Mouse (Mus musculus) forebrain, embryonic 11.5 days (tissue): Measurements from ENCODE around the gene Ifng. TPM values are rescaled to one million over a fixed set of nuclear protein-coding genes. Genes with fewer than 3 reads are reported as not detected.

Experiments
- ATAC-seq: fragments of 200-750 bp; cut with Nextera tagmentation; replicated peaks from 2 replicates; pipeline ENCODE4 v1.8.0; 2017; ENCODE audit warnings: moderate TSS enrichment; ENCODE audit not compliant: low FRiP score
- DNase-seq: peaks from one replicate; pipeline ENCODE4 v3.0.0-alpha.2; 2017; ENCODE audit warnings: low spot score
- H3K27ac ChIP-seq: fragments of 300-500 bp; sonication (generic); 2 replicates; pipeline ENCODE4 v1.5.1; 2014; ENCODE audit warnings: low read depth, low read length
- H3K27me3 ChIP-seq: fragments of 300-500 bp; sonication (generic); 2 replicates; pipeline ENCODE4 v1.6.1; 2014; ENCODE audit warnings: mild to moderate bottlenecking, low read length, mixed read lengths; ENCODE audit not compliant: control insufficient read depth, insufficient read depth
- H3K36me3 ChIP-seq: fragments of 300-500 bp; sonication (generic); 2 replicates; pipeline ENCODE4 v1.6.1; 2014; ENCODE audit warnings: mild to moderate bottlenecking, low read length, moderate library complexity, mixed read lengths; ENCODE audit not compliant: control insufficient read depth, insufficient read depth
- H3K4me1 ChIP-seq: fragments of 300-500 bp; sonication (generic); replicated peaks from 2 replicates; pipeline ENCODE4 v1.6.1; 2014; ENCODE audit warnings: low read length, mixed read lengths; ENCODE audit not compliant: control insufficient read depth, insufficient read depth
- H3K4me2 ChIP-seq: fragments of 300-500 bp; sonication (generic); 2 replicates; pipeline ENCODE4 v1.6.1; 2014; ENCODE audit warnings: low read depth, mild to moderate bottlenecking, low read length, moderate library complexity, mixed read lengths; ENCODE audit not compliant: severe bottlenecking
- H3K4me3 ChIP-seq: fragments of 300-500 bp; sonication (generic); 2 replicates; pipeline ENCODE4 v1.5.1; 2014; ENCODE audit warnings: low read depth, low read length
- H3K9ac ChIP-seq: fragments of 300-500 bp; sonication (generic); 2 replicates; pipeline ENCODE4 v1.6.1; 2014; ENCODE audit warnings: low read length
- H3K9me3 ChIP-seq: fragments of 300-500 bp; sonication (generic); 2 replicates; pipeline ENCODE4 v1.6.1; 2016; ENCODE audit warnings: low read length, mixed read lengths; ENCODE audit not compliant: control insufficient read depth
- WGBS: fragments of 180-500 bp; shearing (Covaris S2); extraction: QIAGEN DNeasy Blood & Tissue Kit; methylation state at CpG from one replicate; pipeline ENCODE4 v1.1.7; 2014; 5-methylcytosine and 5-hydroxymethylcytosine counted together
- polyA plus RNA-seq: library from polyadenylated mRNA; unstranded; fragments of >200 nt; fragmentation: Nextera tagmentation; extraction: Ambion mirVana; gene quantifications from 2 replicates; pipeline ENCODE4 v1.2.1, GENCODE M21; 2014

Gene Ifng
- polyA plus RNA-seq, 1 experiment from 2014 or later: not detected

GRCm38 (mm10) chr10:118442999-118443398 is 2.2 kb downstream of the Ifng start:
- Histone ChIP-seq H3K27me3 (no peaks in the 10 kb centered on the region), H3K9ac (no peak overlapping the region), H3K9me3 (no peaks in the 10 kb centered on the region), H3K36me3 (no peaks in the 10 kb centered on the region), H3K4me2 (no peak overlapping the region), H3K4me1 (no peaks in the 10 kb centered on the region), H3K4me3 (no peak overlapping the region), H3K27ac (no peak overlapping the region)
- WGBS: 93% methylated on average over 6 of the region's 6 CpGs
- DNase-seq: no peak
- ATAC-seq: no peak

GRCm38 (mm10) chr10:118445021-118445420 is 4.2 kb downstream of the Ifng start:
- 95% methylated on average over 6 of the region's 6 CpGs for WGBS
- Histone ChIP-seq H3K36me3 (no peaks in the 10 kb centered on the region), H3K27ac (no peak overlapping the region), H3K4me1 (no peaks in the 10 kb centered on the region), H3K27me3 (no peaks in the 10 kb centered on the region), H3K4me3 (no peak overlapping the region), H3K9ac (no peak overlapping the region), H3K4me2 (no peak overlapping the region), H3K9me3 (no peaks in the 10 kb centered on the region)
- no peak for DNase-seq
- ATAC-seq: no peak

- no peak overlapping the region for H3K9ac ChIP-seq
- H3K4me2 ChIP-seq: no peak overlapping the region
- H3K9me3 ChIP-seq: no peaks in the 10 kb centered on the region
- H3K4me1 ChIP-seq: no peaks in the 10 kb centered on the region
- no peak overlapping the region for H3K4me3 ChIP-seq
- 84% methylated on average over 8 of the region's 8 CpGs for WGBS
- H3K36me3 ChIP-seq: no peaks in the 10 kb centered on the region
- H3K27ac ChIP-seq: no peak overlapping the region
- H3K27me3 ChIP-seq: no peaks in the 10 kb centered on the region
- DNase-seq (no peak), ATAC-seq (no peak)
These were observed 4.7 kb downstream of the Ifng start for GRCm38 (mm10) chr10:118445502-118445901.

GRCm38 (mm10) chr10:118445978-118446377 is 5.1 kb downstream of the Ifng start:
- H3K36me3 ChIP-seq: no peaks in the 10 kb centered on the region
- H3K4me3 ChIP-seq: no peak overlapping the region
- ATAC-seq (no peak), DNase-seq (no peak)
- 87% methylated on average over 14 of the region's 14 CpGs for WGBS
- H3K9me3 ChIP-seq: no peaks in the 10 kb centered on the region
- H3K27ac ChIP-seq: no peak overlapping the region
- no peak overlapping the region for H3K9ac ChIP-seq
- no peaks in the 10 kb centered on the region for H3K4me1 ChIP-seq
- no peak overlapping the region for H3K4me2 ChIP-seq
- no peaks in the 10 kb centered on the region for H3K27me3 ChIP-seq

GRCm38 (mm10) chr10:118451747-118452146 is 10.9 kb downstream of the Ifng start:
- no peak overlapping the region for H3K27ac ChIP-seq
- no peaks in the 10 kb centered on the region for H3K27me3 ChIP-seq
- H3K4me2 ChIP-seq: no peak overlapping the region
- DNase-seq (no peak), ATAC-seq (no peak)
- no peaks in the 10 kb centered on the region for H3K9me3 ChIP-seq
- 82% methylated on average over 2 of the region's 2 CpGs for WGBS
- no peaks in the 10 kb centered on the region for H3K36me3 ChIP-seq
- H3K4me1 ChIP-seq: no peaks in the 10 kb centered on the region
- no peak overlapping the region for H3K4me3 ChIP-seq
- H3K9ac ChIP-seq: no peak overlapping the region

- no peak for ATAC-seq
- 93% methylated on average over 4 of the region's 4 CpGs for WGBS
These were observed 17.9 kb downstream of the Ifng start for GRCm38 (mm10) chr10:118458729-118459128.

GRCm38 (mm10) chr10:118461126-118461767 is 20.4 kb downstream of the Ifng start:
- ATAC-seq (no peak), DNase-seq (no peak)
- 60% methylated on average over 6 of the region's 6 CpGs for whole genome bisulfite sequencing
- Histone ChIP-seq H3K9me3 (no peaks in the 10 kb centered on the region), H3K9ac (no peak overlapping the region), H3K4me1 (no peaks in the 10 kb centered on the region), H3K4me2 (no peak overlapping the region), H3K4me3 (no peak overlapping the region), H3K27ac (no peak overlapping the region), H3K36me3 (no peaks in the 10 kb centered on the region), H3K27me3 (no peaks in the 10 kb centered on the region)

More at GRCm38 (mm10) chr10:118458729-118459128, 17.9 kb downstream of the Ifng start:
- Histone ChIP-seq H3K27me3 (no peaks in the 10 kb centered on the region), H3K9ac (no peak overlapping the region), H3K4me1 (no peaks in the 10 kb centered on the region), H3K36me3 (no peaks in the 10 kb centered on the region), H3K9me3 (no peaks in the 10 kb centered on the region), H3K4me3 (no peak overlapping the region), H3K4me2 (no peak overlapping the region), H3K27ac (no peak overlapping the region)
- DNase-seq: no peak

- H3K9ac ChIP-seq: no peak overlapping the region
- no peaks in the 10 kb centered on the region for H3K36me3 ChIP-seq
- H3K27ac ChIP-seq: no peak overlapping the region
- ATAC-seq: no peak
- no peak for DNase-seq
- H3K4me1 ChIP-seq: no peaks in the 10 kb centered on the region
- H3K4me2 ChIP-seq: no peak overlapping the region
- no peak overlapping the region for H3K4me3 ChIP-seq
- H3K27me3 ChIP-seq: no peaks in the 10 kb centered on the region
- 85% methylated on average over 6 of the region's 6 CpGs for WGBS
- no peaks in the 10 kb centered on the region for H3K9me3 ChIP-seq
These were observed 25.6 kb downstream of the Ifng start for GRCm38 (mm10) chr10:118466481-118466880.

GRCm38 (mm10) chr10:118469047-118469446 is 28.2 kb downstream of the Ifng start:
- H3K36me3 ChIP-seq: no peaks in the 10 kb centered on the region
- H3K27me3 ChIP-seq: no peaks in the 10 kb centered on the region
- 82% methylated on average over 3 of the region's 3 CpGs for WGBS
- no peak for DNase-seq
- H3K4me3 ChIP-seq: no peak overlapping the region
- ATAC-seq: no peak
- H3K9me3 ChIP-seq: no peaks in the 10 kb centered on the region
- no peaks in the 10 kb centered on the region for H3K4me1 ChIP-seq
- no peak overlapping the region for H3K9ac ChIP-seq
- H3K4me2 ChIP-seq: no peak overlapping the region
- H3K27ac ChIP-seq: no peak overlapping the region
